Mouse (Mus musculus): Measurements from ENCODE around the gene Rab3gap1. TPM values are rescaled to one million over a fixed set of nuclear protein-coding genes. Genes with fewer than 3 reads are reported as not detected.

Gene Rab3gap1
- 14.1 and 15.5 TPM in 2 replicates for polyA plus RNA-seq (2014; fragmentation: Nextera tagmentation; extraction: Ambion mirVana)

GRCm38 (mm10) chr1:127868300-127869261 lies at the start of gene Rab3gap1:
Gene Rab3gap1 (plus strand): TSS chr1:127868773.
- H3K4me2 ChIP-seq: peak within 1 kb of the TSS; percentile 74
- peak; percentile 99 for DNase-seq (ENCODE audit: low spot score, missing footprints)
- H3K4me1 ChIP-seq (ENCODE audit: control insufficient read depth, insufficient read depth, low read length): peaks cover 3% of the 10 kb centered on the region; the same call in 1 of the 2 replicates
- peak within 1 kb of the TSS; percentile 83 for H3K4me3 ChIP-seq (ENCODE audit: low read depth, low read length)
- H3K27me3 ChIP-seq (ENCODE audit: control insufficient read depth, insufficient read depth, low read length): no peaks in the 10 kb centered on the region
- WGBS: 12% methylated on average over 47 of the region's 47 CpGs
- no peaks in the 10 kb centered on the region for H3K9me3 ChIP-seq (ENCODE audit: control insufficient read depth, low read length)
- peak within 1 kb of the TSS; percentile 76 for H3K9ac ChIP-seq (ENCODE audit: low read length)
- H3K36me3 ChIP-seq (ENCODE audit: control insufficient read depth, insufficient read depth, low read length): 0 out of 2 replicates have a peak, but pooled peaks cover 2% of the 10 kb centered on the region
- ATAC-seq (ENCODE audit: low FRiP score): peak; percentile 99
- no peak within 1 kb of the TSS for H3K27ac ChIP-seq (ENCODE audit: low read depth, low read length)

DNA sequence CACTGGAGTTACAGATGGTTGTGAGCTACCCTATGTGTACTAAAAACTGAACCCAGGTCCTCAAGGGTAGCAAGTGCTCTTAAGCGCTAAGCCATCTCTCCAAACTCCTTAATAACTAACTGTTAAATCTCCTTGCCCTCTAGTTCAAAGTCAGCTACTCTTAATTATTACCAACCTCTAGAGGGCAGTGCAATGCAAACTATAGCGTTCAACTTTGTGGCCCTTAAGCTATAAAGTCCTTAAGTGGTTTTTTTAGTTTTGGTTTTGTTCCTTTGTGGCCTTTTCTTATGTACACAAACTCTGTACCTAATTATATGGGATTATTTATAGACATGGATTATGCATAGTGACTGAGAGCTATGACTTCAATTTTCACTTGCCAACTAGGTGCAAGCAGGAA lies 41.2 kb upstream of the Rab3gap1 start:
- no peaks in the 10 kb centered on the region for H3K4me1 ChIP-seq (ENCODE audit: control insufficient read depth, insufficient read depth, low read length)
- H3K9me3 ChIP-seq (ENCODE audit: control insufficient read depth, low read length): no peaks in the 10 kb centered on the region
- no peak for ATAC-seq (ENCODE audit: low FRiP score)
- H3K27me3 ChIP-seq (ENCODE audit: control insufficient read depth, insufficient read depth, low read length): no peaks in the 10 kb centered on the region
- no peak overlapping the region for H3K27ac ChIP-seq (ENCODE audit: low read depth, low read length)
- 8% methylated on average over 2 of the region's 2 CpGs for WGBS
- H3K4me3 ChIP-seq (ENCODE audit: low read depth, low read length): no peak overlapping the region
- no peak overlapping the region for H3K9ac ChIP-seq (ENCODE audit: low read length)
- no peak overlapping the region for H3K4me2 ChIP-seq
- H3K36me3 ChIP-seq (ENCODE audit: control insufficient read depth, insufficient read depth, low read length): no peaks in the 10 kb centered on the region
- peak; percentile 85 for DNase-seq (ENCODE audit: low spot score, missing footprints)

DNA sequence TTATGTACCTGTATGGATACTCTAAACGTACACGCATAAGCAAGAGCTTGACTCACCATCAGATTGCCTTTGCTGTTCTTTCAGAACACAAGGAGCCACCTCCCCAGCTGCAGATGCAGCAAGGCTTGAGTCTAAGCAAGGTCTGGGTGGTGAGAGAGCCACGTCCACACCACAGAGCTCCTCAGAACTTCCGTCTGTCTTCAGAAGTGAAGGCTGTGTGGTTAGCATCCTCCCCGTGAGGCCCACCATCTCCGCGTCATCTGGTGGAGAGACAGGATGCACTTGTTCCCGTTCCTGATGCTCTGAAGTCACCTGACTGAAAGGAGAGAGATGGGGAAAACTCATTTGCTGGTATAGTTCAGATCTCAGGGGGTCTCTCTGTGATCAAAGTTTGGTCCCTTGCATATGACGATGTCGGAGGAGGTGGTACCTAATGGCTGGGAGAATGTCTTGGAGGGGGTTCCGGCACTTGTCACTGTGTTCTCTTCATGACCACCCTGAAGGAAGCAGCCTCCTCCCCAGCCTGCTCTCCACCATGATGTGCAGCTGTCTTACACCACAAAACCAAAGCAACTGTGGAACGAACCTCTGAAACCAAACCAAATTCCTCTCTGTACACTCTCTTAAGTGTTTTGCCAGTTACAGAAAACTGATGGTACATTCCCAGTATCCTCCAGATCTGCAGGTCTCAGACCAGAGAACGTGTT lies 38.2 kb upstream of the Rab3gap1 start:
- no peak overlapping the region for H3K4me2 ChIP-seq
- no peaks in the 10 kb centered on the region for H3K4me1 ChIP-seq (ENCODE audit: control insufficient read depth, insufficient read depth, low read length)
- H3K27ac ChIP-seq (ENCODE audit: low read depth, low read length): no peak overlapping the region
- H3K36me3 ChIP-seq (ENCODE audit: control insufficient read depth, insufficient read depth, low read length): no peaks in the 10 kb centered on the region
- no peak overlapping the region for H3K4me3 ChIP-seq (ENCODE audit: low read depth, low read length)
- no peak overlapping the region for H3K9ac ChIP-seq (ENCODE audit: low read length)
- H3K27me3 ChIP-seq (ENCODE audit: control insufficient read depth, insufficient read depth, low read length): no peaks in the 10 kb centered on the region
- H3K9me3 ChIP-seq (ENCODE audit: control insufficient read depth, low read length): no peaks in the 10 kb centered on the region
- 91% methylated on average over 13 of the region's 13 CpGs for whole genome bisulfite sequencing
- ATAC-seq (ENCODE audit: low FRiP score): no peak
- DNase-seq (ENCODE audit: low spot score, missing footprints): no peak

DNA sequence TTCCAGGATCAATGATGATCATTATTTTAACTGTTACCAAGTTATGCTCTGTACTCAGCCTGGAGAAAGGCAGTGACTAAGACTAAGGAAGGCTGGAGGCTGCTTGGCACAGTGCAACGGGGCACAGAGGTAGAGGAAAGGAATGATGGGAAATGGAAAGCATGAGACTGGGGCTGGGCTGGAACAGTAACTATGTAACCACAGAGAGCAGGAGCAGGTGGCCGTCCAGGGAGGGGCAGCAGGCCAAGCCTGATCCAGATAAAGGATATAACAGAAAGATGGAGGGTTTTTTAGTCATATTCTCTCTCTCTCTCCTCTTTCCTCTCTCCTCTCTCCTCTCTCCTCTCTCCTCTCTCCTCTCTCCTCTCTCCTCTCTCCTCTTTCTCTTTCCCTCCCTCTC lies 34.9 kb upstream of the Rab3gap1 start:
- H3K27me3 ChIP-seq (ENCODE audit: control insufficient read depth, insufficient read depth, low read length): no peaks in the 10 kb centered on the region
- 63% methylated on average over 2 of the region's 2 CpGs for WGBS
- H3K36me3 ChIP-seq (ENCODE audit: control insufficient read depth, insufficient read depth, low read length): no peaks in the 10 kb centered on the region
- ATAC-seq (ENCODE audit: low FRiP score): no peak
- no peak overlapping the region for H3K4me2 ChIP-seq
- no peak overlapping the region for H3K27ac ChIP-seq (ENCODE audit: low read depth, low read length)
- H3K9ac ChIP-seq (ENCODE audit: low read length): no peak overlapping the region
- H3K4me1 ChIP-seq (ENCODE audit: control insufficient read depth, insufficient read depth, low read length): no peaks in the 10 kb centered on the region
- H3K4me3 ChIP-seq (ENCODE audit: low read depth, low read length): no peak overlapping the region
- H3K9me3 ChIP-seq (ENCODE audit: control insufficient read depth, low read length): no peaks in the 10 kb centered on the region
- DNase-seq (ENCODE audit: low spot score, missing footprints): peak; percentile 31

DNA sequence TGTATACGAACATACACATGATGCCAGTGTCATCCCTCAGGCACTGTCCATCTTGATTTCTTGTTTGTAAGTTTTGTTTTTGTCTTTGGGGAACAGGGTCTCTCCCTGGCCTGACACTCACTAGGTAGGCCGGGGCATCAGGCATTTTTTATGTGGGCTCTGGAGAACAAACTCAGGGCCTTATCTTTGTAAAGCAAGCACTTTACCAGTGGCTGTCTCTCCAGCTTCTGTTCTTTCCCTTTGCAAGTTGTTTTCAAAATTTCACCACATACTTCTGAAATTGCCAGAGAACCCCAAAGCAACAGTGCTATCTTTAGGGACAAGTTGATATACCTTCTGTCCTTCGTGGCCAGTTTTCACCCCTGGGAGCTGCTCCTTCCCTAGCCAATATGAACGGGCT lies 34.4 kb upstream of the Rab3gap1 start:
- Histone ChIP-seq H3K9ac (ENCODE audit: low read length) (no peak overlapping the region), H3K4me2 (no peak overlapping the region), H3K36me3 (ENCODE audit: control insufficient read depth, insufficient read depth, low read length) (no peaks in the 10 kb centered on the region), H3K4me3 (ENCODE audit: low read depth, low read length) (no peak overlapping the region), H3K27ac (ENCODE audit: low read depth, low read length) (no peak overlapping the region), H3K9me3 (ENCODE audit: control insufficient read depth, low read length) (no peaks in the 10 kb centered on the region), H3K4me1 (ENCODE audit: control insufficient read depth, insufficient read depth, low read length) (no peaks in the 10 kb centered on the region), H3K27me3 (ENCODE audit: control insufficient read depth, insufficient read depth, low read length) (no peaks in the 10 kb centered on the region)
- no peak for ATAC-seq (ENCODE audit: low FRiP score)
- WGBS: 63% methylated on average over 4 of the region's 4 CpGs
- peak; percentile 56 for DNase-seq (ENCODE audit: low spot score, missing footprints)

- Histone ChIP-seq H3K4me2 (no peak overlapping the region), H3K9me3 (ENCODE audit: control insufficient read depth, low read length) (no peaks in the 10 kb centered on the region), H3K9ac (ENCODE audit: low read length) (no peak overlapping the region), H3K27me3 (ENCODE audit: control insufficient read depth, insufficient read depth, low read length) (no peaks in the 10 kb centered on the region), H3K4me1 (ENCODE audit: control insufficient read depth, insufficient read depth, low read length) (no peaks in the 10 kb centered on the region), H3K4me3 (ENCODE audit: low read depth, low read length) (no peak overlapping the region), H3K27ac (ENCODE audit: low read depth, low read length) (no peak overlapping the region), H3K36me3 (ENCODE audit: control insufficient read depth, insufficient read depth, low read length) (no peaks in the 10 kb centered on the region)
- WGBS: 82% methylated on average over 4 of the region's 4 CpGs
- ATAC-seq (ENCODE audit: low FRiP score) (no peak), DNase-seq (ENCODE audit: low spot score, missing footprints) (peak; percentile 73)
These were observed 32.0 kb upstream of the Rab3gap1 start for GRCm38 (mm10) chr1:127836619-127837018.

DNA sequence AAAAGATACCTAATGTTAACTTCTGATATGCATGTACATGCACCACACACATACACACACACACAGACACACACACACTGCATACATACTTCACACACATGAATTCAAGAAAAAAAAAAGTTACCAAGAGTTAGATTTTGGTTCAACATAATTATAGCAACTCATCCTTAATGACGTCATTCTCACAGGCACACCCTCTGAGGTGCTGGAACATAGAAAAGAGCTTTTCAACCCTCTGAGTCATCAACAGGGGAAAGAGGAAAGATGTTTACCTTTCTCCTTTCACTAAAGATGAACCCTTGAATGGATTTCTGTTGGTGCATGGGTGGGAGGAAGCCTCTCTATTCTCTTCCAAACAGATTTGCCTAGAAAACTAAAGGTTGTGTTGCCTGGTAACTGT lies 30.0 kb upstream of the Rab3gap1 start:
- H3K4me2 ChIP-seq: no peak overlapping the region
- H3K27ac ChIP-seq (ENCODE audit: low read depth, low read length): no peak overlapping the region
- 82% methylated on average over 1 of the region's 1 CpGs for WGBS
- H3K4me1 ChIP-seq (ENCODE audit: control insufficient read depth, insufficient read depth, low read length): no peaks in the 10 kb centered on the region
- no peak overlapping the region for H3K9ac ChIP-seq (ENCODE audit: low read length)
- H3K9me3 ChIP-seq (ENCODE audit: control insufficient read depth, low read length): no peaks in the 10 kb centered on the region
- DNase-seq (ENCODE audit: low spot score, missing footprints) (peak; percentile 39), ATAC-seq (ENCODE audit: low FRiP score) (no peak)
- no peaks in the 10 kb centered on the region for H3K27me3 ChIP-seq (ENCODE audit: control insufficient read depth, insufficient read depth, low read length)
- H3K4me3 ChIP-seq (ENCODE audit: low read depth, low read length): no peak overlapping the region
- H3K36me3 ChIP-seq (ENCODE audit: control insufficient read depth, insufficient read depth, low read length): no peaks in the 10 kb centered on the region

DNA sequence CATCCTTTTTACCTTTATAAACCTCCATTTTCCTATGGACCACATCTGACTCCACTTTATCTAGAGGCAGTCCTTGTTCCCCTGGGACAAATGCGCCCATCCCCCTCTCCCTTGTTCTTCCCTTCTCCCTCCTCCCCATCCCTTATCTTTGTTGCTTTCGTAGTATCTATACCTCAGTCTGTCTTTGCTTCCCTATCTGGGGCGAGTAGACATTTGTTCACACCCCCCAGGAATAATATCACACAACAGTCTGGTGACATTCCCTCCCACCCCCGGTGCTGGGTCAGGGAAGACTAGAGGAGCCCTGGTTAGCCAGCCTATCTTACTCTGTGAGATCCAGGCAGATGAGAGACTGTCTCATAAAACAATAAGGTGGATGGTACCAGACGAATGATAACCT lies 23.1 kb upstream of the Rab3gap1 start:
- ATAC-seq (ENCODE audit: low FRiP score) (no peak), DNase-seq (ENCODE audit: low spot score, missing footprints) (peak; percentile 26)
- Histone ChIP-seq H3K4me1 (ENCODE audit: control insufficient read depth, insufficient read depth, low read length) (no peaks in the 10 kb centered on the region), H3K9me3 (ENCODE audit: control insufficient read depth, low read length) (no peaks in the 10 kb centered on the region), H3K4me2 (no peak overlapping the region), H3K9ac (ENCODE audit: low read length) (no peak overlapping the region), H3K36me3 (ENCODE audit: control insufficient read depth, insufficient read depth, low read length) (no peaks in the 10 kb centered on the region), H3K27ac (ENCODE audit: low read depth, low read length) (no peak overlapping the region), H3K4me3 (ENCODE audit: low read depth, low read length) (no peak overlapping the region), H3K27me3 (ENCODE audit: control insufficient read depth, insufficient read depth, low read length) (no peaks in the 10 kb centered on the region)
- WGBS: 86% methylated on average over 5 of the region's 5 CpGs

GRCm38 (mm10) chr1:127850075-127850610 lies 18.4 kb upstream of the Rab3gap1 start:
- Histone ChIP-seq H3K27ac (ENCODE audit: low read depth, low read length) (no peak overlapping the region), H3K4me1 (ENCODE audit: control insufficient read depth, insufficient read depth, low read length) (no peaks in the 10 kb centered on the region), H3K36me3 (ENCODE audit: control insufficient read depth, insufficient read depth, low read length) (no peaks in the 10 kb centered on the region), H3K4me2 (no peak overlapping the region), H3K27me3 (ENCODE audit: control insufficient read depth, insufficient read depth, low read length) (no peaks in the 10 kb centered on the region), H3K4me3 (ENCODE audit: low read depth, low read length) (no peak overlapping the region), H3K9ac (ENCODE audit: low read length) (no peak overlapping the region), H3K9me3 (ENCODE audit: control insufficient read depth, low read length) (peaks cover 4% of the 10 kb centered on the region; the same call in 1 of the 2 replicates)
- ATAC-seq (ENCODE audit: low FRiP score) (no peak), DNase-seq (ENCODE audit: low spot score, missing footprints) (no peak)
- 88% methylated on average over 7 of the region's 7 CpGs for WGBS
